Mouse (Mus musculus): ENCODE results near the gene Xlr5a. TPM values are rescaled to one million over a fixed set of nuclear protein-coding genes. Genes with fewer than 3 reads are reported as not detected.
"Not testable (repeated sequence)": the region's sequence is repeated elsewhere in the genome, so short reads cannot be mapped to it uniquely, and the experiment has no call there.

The Xlr5a gene
- polyA plus RNA-seq, 1 experiment = not detected

- H3K4me1 ChIP-seq (ENCODE audit: control insufficient read depth, insufficient read depth, low read length) = no peaks in the 10 kb centered on the region
- TF ChIP-seq POLR2A (IDR thresholded peaks at IDR 0.05; ENCODE audit: borderline replicate concordance, low read depth, low read length) = no peak
- no peak for TF ChIP-seq CTCF (IDR thresholded peaks at IDR 0.05; ENCODE audit: low read depth, low read length)
- no peak overlapping the region for H3K27ac ChIP-seq (ENCODE audit: insufficient read depth, low read depth, low read length)
- peak overlapping the region; percentile 88 for H3K4me3 ChIP-seq (ENCODE audit: insufficient read depth, low read length)
These were observed 63.5 kb downstream of the Xlr5a start for GRCm38 (mm10) chrX:73229288-73229687.

- peak overlapping the region; percentile 88 for H3K4me3 ChIP-seq (ENCODE audit: insufficient read depth, low read length)
- peak overlapping the region; percentile 63 for H3K27ac ChIP-seq (ENCODE audit: insufficient read depth, low read depth, low read length)
- no peak for TF ChIP-seq CTCF (IDR thresholded peaks at IDR 0.05; ENCODE audit: low read depth, low read length)
- no peak for TF ChIP-seq POLR2A (IDR thresholded peaks at IDR 0.05; ENCODE audit: borderline replicate concordance, low read depth, low read length)
- H3K4me1 ChIP-seq (ENCODE audit: control insufficient read depth, insufficient read depth, low read length) = no peaks in the 10 kb centered on the region
These were observed 64.1 kb downstream of the Xlr5a start for GRCm38 (mm10) chrX:73228606-73229214.

GRCm38 (mm10) chrX:73227914-73228605, 64.7 kb downstream of the Xlr5a start, which contains the start of gene F8a:
TSS of gene F8a (plus strand) at chrX:73228291.
- no peak for TF ChIP-seq POLR2A (IDR thresholded peaks at IDR 0.05; ENCODE audit: borderline replicate concordance, low read depth, low read length)
- TF ChIP-seq CTCF (IDR thresholded peaks at IDR 0.05; ENCODE audit: low read depth, low read length) = no peak
- Histone ChIP-seq H3K4me1 (ENCODE audit: control insufficient read depth, insufficient read depth, low read length) (no peaks in the 10 kb centered on the region), H3K27ac (ENCODE audit: insufficient read depth, low read depth, low read length) (peak within 1 kb of the TSS; percentile 63), H3K4me3 (ENCODE audit: insufficient read depth, low read length) (peak within 1 kb of the TSS; percentile 88)

GRCm38 (mm10) chrX:73225365-73225764, 67.4 kb downstream of the Xlr5a start:
- no peak overlapping the region for H3K4me3 ChIP-seq (ENCODE audit: insufficient read depth, low read length)
- H3K27ac ChIP-seq (ENCODE audit: insufficient read depth, low read depth, low read length) = no peak overlapping the region
- H3K4me1 ChIP-seq (ENCODE audit: control insufficient read depth, insufficient read depth, low read length) = no peaks in the 10 kb centered on the region
- no peak for TF ChIP-seq CTCF (IDR thresholded peaks at IDR 0.05; ENCODE audit: low read depth, low read length)
- no peak for TF ChIP-seq POLR2A (IDR thresholded peaks at IDR 0.05; ENCODE audit: borderline replicate concordance, low read depth, low read length)

GRCm38 (mm10) chrX:73213819-73214564, 78.8 kb downstream of the Xlr5a start, which contains the start of gene Xlr4b:
TSS of gene Xlr4b (plus strand) at chrX:73214333.
- not testable (repeated sequence) for H3K4me1 ChIP-seq (ENCODE audit: control insufficient read depth, insufficient read depth, low read length); H3K27ac ChIP-seq (ENCODE audit: insufficient read depth, low read depth, low read length); H3K4me3 ChIP-seq (ENCODE audit: insufficient read depth, low read length)

GRCm38 (mm10) chrX:73191934-73192333, 100.8 kb downstream of the Xlr5a start, which contains the start of gene Xlr3b:
TSS of gene Xlr3b (plus strand) at chrX:73192207.
- not testable (repeated sequence) for H3K4me3 ChIP-seq (ENCODE audit: insufficient read depth, low read length); H3K27ac ChIP-seq (ENCODE audit: insufficient read depth, low read depth, low read length); H3K4me1 ChIP-seq (ENCODE audit: control insufficient read depth, insufficient read depth, low read length)

- H3K4me3 ChIP-seq (ENCODE audit: insufficient read depth, low read length); H3K4me1 ChIP-seq (ENCODE audit: control insufficient read depth, insufficient read depth, low read length); H3K27ac ChIP-seq (ENCODE audit: insufficient read depth, low read depth, low read length): not testable (repeated sequence)
These were observed 115.9 kb downstream of the Xlr5a start, which contains the start of gene Spin2d for GRCm38 (mm10) chrX:73176889-73177288. TSS of gene Spin2d (minus strand) at chrX:73176989.

- H3K4me3 ChIP-seq (ENCODE audit: insufficient read depth, low read length); H3K27ac ChIP-seq (ENCODE audit: insufficient read depth, low read depth, low read length): not testable (repeated sequence)
These were observed 143.4 kb downstream of the Xlr5a start, which contains the start of gene DXBay18 for GRCm38 (mm10) chrX:73149350-73149749. TSS of gene DXBay18 (minus strand) at chrX:73149450.

GRCm38 (mm10) chrX:73148496-73148895, 144.3 kb downstream of the Xlr5a start, which contains the start of gene Xlr5b:
TSS of gene Xlr5b (plus strand) at chrX:73148796.
- H3K27ac ChIP-seq (ENCODE audit: insufficient read depth, low read depth, low read length); H3K4me3 ChIP-seq (ENCODE audit: insufficient read depth, low read length); H3K4me1 ChIP-seq (ENCODE audit: control insufficient read depth, insufficient read depth, low read length): not testable (repeated sequence)

More at GRCm38 (mm10) chrX:73149350-73149749, 143.4 kb downstream of the Xlr5a start, which contains the start of gene DXBay18:
- H3K4me1 ChIP-seq (ENCODE audit: control insufficient read depth, insufficient read depth, low read length) = not testable (repeated sequence)

- H3K27ac ChIP-seq (ENCODE audit: insufficient read depth, low read depth, low read length); H3K4me1 ChIP-seq (ENCODE audit: control insufficient read depth, insufficient read depth, low read length); H3K4me3 ChIP-seq (ENCODE audit: insufficient read depth, low read length): not testable (repeated sequence)
These were observed 149.6 kb downstream of the Xlr5a start for GRCm38 (mm10) chrX:73143218-73143618.

GRCm38 (mm10) chrX:73122859-73123829, 169.6 kb downstream of the Xlr5a start:
- H3K4me3 ChIP-seq (ENCODE audit: insufficient read depth, low read length); H3K27ac ChIP-seq (ENCODE audit: insufficient read depth, low read depth, low read length); H3K4me1 ChIP-seq (ENCODE audit: control insufficient read depth, insufficient read depth, low read length): not testable (repeated sequence)

- H3K4me1 ChIP-seq (ENCODE audit: control insufficient read depth, insufficient read depth, low read length); H3K4me3 ChIP-seq (ENCODE audit: insufficient read depth, low read length): not testable (repeated sequence)
These were observed 176.0 kb downstream of the Xlr5a start, which contains the start of gene Gm14685 for GRCm38 (mm10) chrX:73116747-73117146. TSS of gene Gm14685 (plus strand) at chrX:73117047.

GRCm38 (mm10) chrX:73096941-73097508, 195.8 kb downstream of the Xlr5a start, which contains the start of gene Xlr3a:
TSS of gene Xlr3a (minus strand) at chrX:73097095.
- not testable (repeated sequence) for H3K4me3 ChIP-seq (ENCODE audit: insufficient read depth, low read length)

More at GRCm38 (mm10) chrX:73116747-73117146, 176.0 kb downstream of the Xlr5a start, which contains the start of gene Gm14685:
- not testable (repeated sequence) for H3K27ac ChIP-seq (ENCODE audit: insufficient read depth, low read depth, low read length)

More at GRCm38 (mm10) chrX:73096941-73097508, 195.8 kb downstream of the Xlr5a start, which contains the start of gene Xlr3a:
- not testable (repeated sequence) for H3K27ac ChIP-seq (ENCODE audit: insufficient read depth, low read depth, low read length); H3K4me1 ChIP-seq (ENCODE audit: control insufficient read depth, insufficient read depth, low read length)
